Mouse (Mus musculus): ENCODE measurements around the gene Phf11c.
"Not testable (repeated sequence)": the region's sequence is repeated elsewhere in the genome, so short reads cannot be mapped to it uniquely, and the experiment has no call there.

Gene Phf11c

GRCm38 (mm10) chr14:59395281-59395680, at the start of gene Phf11c:
TSS of gene Phf11c (minus strand) at chr14:59395381.
- no peak for DNase-seq (ENCODE audit: low read depth, low spot score)

- DNase-seq (ENCODE audit: low read depth, low spot score) = no peak
Observed at GRCm38 (mm10) chr14:59441472-59441805, 46.3 kb upstream of the Phf11c start.

GRCm38 (mm10) chr14:59440558-59441471, 45.6 kb upstream of the Phf11c start, which contains the start of the genes Setdb2 and Cab39l:
TSS of gene Setdb2 (minus strand) at chr14:59440884.
TSS of gene Cab39l (plus strand) at chr14:59440972.
- peak; percentile 82 for DNase-seq (ENCODE audit: low read depth, low spot score)

- no peak for DNase-seq (ENCODE audit: low read depth, low spot score)
Observed at GRCm38 (mm10) chr14:59440039-59440438, 44.9 kb upstream of the Phf11c start.

GRCm38 (mm10) chr14:59438505-59438904, 43.3 kb upstream of the Phf11c start:
- DNase-seq (ENCODE audit: low read depth, low spot score) = no peak

- DNase-seq (ENCODE audit: low read depth, low spot score) = no peak
Observed at GRCm38 (mm10) chr14:59437398-59437797, 42.2 kb upstream of the Phf11c start.

GRCm38 (mm10) chr14:59435206-59435605, 40.0 kb upstream of the Phf11c start:
- DNase-seq (ENCODE audit: low read depth, low spot score) = no peak

GRCm38 (mm10) chr14:59433902-59434301, 38.7 kb upstream of the Phf11c start:
- DNase-seq (ENCODE audit: low read depth, low spot score) = no peak

GRCm38 (mm10) chr14:59430556-59430955, 35.4 kb upstream of the Phf11c start:
- no peak for DNase-seq (ENCODE audit: low read depth, low spot score)

GRCm38 (mm10) chr14:59422912-59423663, 27.9 kb upstream of the Phf11c start:
- no peak for DNase-seq (ENCODE audit: low read depth, low spot score)

GRCm38 (mm10) chr14:59418171-59418570, 23.0 kb upstream of the Phf11c start:
- no peak for DNase-seq (ENCODE audit: low read depth, low spot score)

- DNase-seq (ENCODE audit: low read depth, low spot score) = not testable (repeated sequence)
Observed at GRCm38 (mm10) chr14:59414979-59415378, 19.8 kb upstream of the Phf11c start.

- no peak for DNase-seq (ENCODE audit: low read depth, low spot score)
Observed at GRCm38 (mm10) chr14:59396999-59397398, 1.8 kb upstream of the Phf11c start.

GRCm38 (mm10) chr14:59390181-59390580, 5.0 kb downstream of the Phf11c start:
- not testable (repeated sequence) for DNase-seq (ENCODE audit: low read depth, low spot score)

- DNase-seq (ENCODE audit: low read depth, low spot score) = no peak
Observed at GRCm38 (mm10) chr14:59389532-59389931, 5.6 kb downstream of the Phf11c start.

GRCm38 (mm10) chr14:59370348-59371068, 24.7 kb downstream of the Phf11c start:
- no peak for DNase-seq (ENCODE audit: low read depth, low spot score)

- no peak for DNase-seq (ENCODE audit: low read depth, low spot score)
Observed at GRCm38 (mm10) chr14:59366386-59367105, 28.6 kb downstream of the Phf11c start.

- DNase-seq (ENCODE audit: low read depth, low spot score) = no peak
Observed at GRCm38 (mm10) chr14:59365244-59365644, 29.9 kb downstream of the Phf11c start, which contains the start of gene Phf11d. TSS of gene Phf11d (minus strand) at chr14:59365470.

- not testable (repeated sequence) for DNase-seq (ENCODE audit: low read depth, low spot score)
Observed at GRCm38 (mm10) chr14:59341189-59341588, 54.0 kb downstream of the Phf11c start, which contains the start of gene Phf11b. TSS of gene Phf11b (minus strand) at chr14:59341351.

GRCm38 (mm10) chr14:59339541-59339940, 55.6 kb downstream of the Phf11c start:
- DNase-seq (ENCODE audit: low read depth, low spot score) = no peak

GRCm38 (mm10) chr14:59336056-59336455, 59.1 kb downstream of the Phf11c start:
- DNase-seq (ENCODE audit: low read depth, low spot score) = not testable (repeated sequence)
